8 mouse cellular contexts compared by ENCODE assay signal in the genomic region with DNA sequence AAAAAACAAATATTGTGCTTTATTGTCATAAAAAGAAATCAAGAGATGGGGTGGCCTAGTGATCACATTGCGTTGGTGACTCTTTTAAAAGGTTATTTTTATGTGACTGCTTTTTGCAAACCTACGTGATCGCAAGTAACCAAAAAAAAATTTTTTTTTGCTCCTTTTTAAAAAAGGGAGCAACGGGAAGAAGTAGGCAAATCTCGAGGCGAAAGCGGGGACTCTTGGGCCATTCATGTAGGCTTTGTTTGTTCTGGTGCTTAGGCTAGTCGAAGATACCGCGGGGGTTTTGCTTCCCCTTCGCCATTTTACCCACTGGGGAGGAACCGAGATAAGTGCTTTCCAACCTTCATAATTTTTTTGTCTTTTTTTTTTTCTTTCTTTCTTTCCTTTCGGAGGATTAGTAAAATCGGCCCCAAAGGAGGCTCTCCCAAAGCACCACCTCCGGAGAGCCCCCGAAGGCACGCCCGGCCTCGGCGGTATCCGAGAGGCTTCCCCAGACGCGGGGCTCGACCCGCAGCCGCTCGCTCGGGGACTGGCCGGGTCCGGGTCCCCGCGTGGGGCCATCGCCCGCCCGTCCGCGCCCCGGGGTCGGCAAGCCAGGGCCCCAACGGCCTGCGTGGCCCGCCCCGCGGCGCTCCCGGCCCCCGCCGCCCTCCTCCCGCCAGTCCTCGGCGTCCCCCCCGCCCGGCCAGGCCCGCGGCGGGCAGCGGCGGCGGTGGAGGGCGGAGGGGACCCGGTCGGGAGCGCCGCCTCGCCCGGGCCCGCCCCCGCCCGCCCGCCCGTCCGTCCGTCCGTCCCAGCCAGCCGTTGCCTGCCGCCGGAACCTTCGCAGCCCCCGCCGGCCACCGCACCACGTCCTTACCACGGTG. TPM values are rescaled to one million over a fixed set of nuclear protein-coding genes. Genes with fewer than 3 reads are reported as not detected.
DNase-seq lines count a peak whose midpoint lies in the region; ATAC-seq and TF ChIP-seq lines count a peak whose summit lies in the region.

No protein-coding gene starts in this region.

- peak overlapping the region; percentile 99 for H3K9ac ChIP-seq in hindbrain, postnatal 0 days (replicated peaks; ENCODE audit: low read length)
- H3K9ac ChIP-seq in midbrain, embryonic 13.5 days (replicated peaks), result peak overlapping the region; percentile 100

- no peak for TF ChIP-seq POLR2A in spleen, adult 2 months (IDR thresholded peaks at IDR 0.05; ENCODE audit: low read depth, low read length)

- intact Hi-C loops in gastrocnemius, adult 2 months (cut with DNase I), result no loop called here
- intact Hi-C loops in left cerebral cortex, postnatal 4 days (cut with DNase I), result no loop called here

- peaks cover 9% of the 10 kb centered on the region for H3K4me1 ChIP-seq in hindbrain, postnatal 0 days (ENCODE audit: insufficient read depth, low read length)
- peaks cover 33% of the 10 kb centered on the region for H3K4me1 ChIP-seq in midbrain, embryonic 13.5 days (replicated peaks)
- peaks cover 3% of the 10 kb centered on the region for H3K4me1 ChIP-seq in spleen, adult 2 months (ENCODE audit: control insufficient read depth, insufficient read depth, insufficient read length)

- no peak for ATAC-seq in CD4-positive, CD25-positive, alpha-beta regulatory T cell, adult 4 months
- ATAC-seq in hindbrain, postnatal 0 days, result 0 out of 2 replicates have a peak, but pooled peaks have one; percentile 3
- no peak for ATAC-seq in midbrain, embryonic 13.5 days

- DNase-seq in CD4-positive, CD25-positive, alpha-beta regulatory T cell, adult 2 months (ENCODE audit: low read depth, low spot score), result peak; percentile 69
- peak; percentile 79 for DNase-seq in cerebellum, adult 9-11 months
- peak; percentile 85 for DNase-seq in gastrocnemius, adult 2 months
- DNase-seq in hindbrain, postnatal 0 days (ENCODE audit: low spot score), result peak; percentile 72
- DNase-seq in left cerebral cortex, postnatal 4 days, result peak; percentile 37
- DNase-seq in spleen, adult 2 months (ENCODE audit: low read depth in 1 of 2, low spot score in 2 of 2), result peak; percentile 40 to 46

- H3K27me3 ChIP-seq in hindbrain, postnatal 0 days (ENCODE audit: insufficient read depth, low read length), result no peaks in the 10 kb centered on the region
- no peaks in the 10 kb centered on the region for H3K27me3 ChIP-seq in midbrain, embryonic 13.5 days
- H3K27me3 ChIP-seq in spleen, adult 2 months (ENCODE audit: control insufficient read depth, insufficient read depth, low read length), result no peaks in the 10 kb centered on the region

- TF ChIP-seq CTCF in gastrocnemius, adult 2 months (IDR thresholded peaks at IDR 0.05), result no peak
- no peak for TF ChIP-seq CTCF in hindbrain, postnatal 0 days (IDR thresholded peaks at IDR 0.05; ENCODE audit: low read depth)
- no peak for TF ChIP-seq CTCF in spleen, adult 2 months (IDR thresholded peaks at IDR 0.05; ENCODE audit: extremely low read depth, insufficient read depth, insufficient read length, insufficient replicate concordance)

- H3K9me3 ChIP-seq in hindbrain, postnatal 0 days (ENCODE audit: low read length), result no peaks in the 10 kb centered on the region
- no peaks in the 10 kb centered on the region for H3K9me3 ChIP-seq in midbrain, embryonic 13.5 days

- peak overlapping the region; percentile 89 for H3K4me3 ChIP-seq in gastrocnemius, adult 2 months
- H3K4me3 ChIP-seq in hindbrain, postnatal 0 days (ENCODE audit: low read length), result peak overlapping the region; percentile 68
- H3K4me3 ChIP-seq in midbrain, embryonic 13.5 days (replicated peaks), result peak overlapping the region; percentile 91
- H3K4me3 ChIP-seq in spleen, adult 2 months (ENCODE audit: extremely low read depth, insufficient read depth, insufficient read length), result peak overlapping the region; percentile 97

- H3K4me2 ChIP-seq in hindbrain, postnatal 0 days (ENCODE audit: low read depth, low read length), result peak overlapping the region; percentile 65
- H3K4me2 ChIP-seq in midbrain, embryonic 13.5 days (replicated peaks), result peak overlapping the region; percentile 60; the same call in 1 of the 2 replicates

- peaks cover 12% of the 10 kb centered on the region; the same call in 1 of the 2 replicates for H3K36me3 ChIP-seq in hindbrain, postnatal 0 days (ENCODE audit: insufficient read depth, low read length)
- H3K36me3 ChIP-seq in midbrain, embryonic 13.5 days, result peaks cover 14% of the 10 kb centered on the region
- peaks cover 9% of the 10 kb centered on the region for H3K36me3 ChIP-seq in spleen, adult 2 months (ENCODE audit: control insufficient read depth, insufficient read depth, low read length)

- WGBS in hindbrain, postnatal 0 days, result under 1% methylated on average over 66 of the region's 83 CpGs
- WGBS in midbrain, embryonic 13.5 days, result under 1% methylated on average over 59 of the region's 83 CpGs
- 1% methylated on average over 82 of the region's 83 CpGs for WGBS in spleen, adult 2 months

- H3K27ac ChIP-seq in gastrocnemius, adult 2 months, result peak overlapping the region; percentile 96
- peak overlapping the region; percentile 99 for H3K27ac ChIP-seq in hindbrain, postnatal 0 days
- peak overlapping the region; percentile 100 for H3K27ac ChIP-seq in midbrain, embryonic 13.5 days
- peak overlapping the region; percentile 100 for H3K27ac ChIP-seq in spleen, adult 2 months (ENCODE audit: insufficient read depth, low read length)

RNA-seq across cellular contexts. Expression of gene Gtf2a1, which starts 1.4 kb away (rescaled TPM):
- polyA plus RNA-seq in CD4-positive, CD25-positive, alpha-beta regulatory T cell, adult 4 months (2017; shearing (Covaris generic)), result 10 to 100 TPM; 76.9 to 95.8 TPM
- 10 to 100 TPM; 25.2 to 26.0 TPM for total RNA-seq in gastrocnemius, adult 2 months (2021)
- total RNA-seq in hindbrain, postnatal 0 days (2014; rRNA removed), result 25.0 and 25.6 TPM in 2 replicates
- polyA plus RNA-seq in hindbrain, postnatal 0 days (2015; fragmentation: Nextera tagmentation; extraction: Ambion mirVana), result 35.2 and 35.9 TPM in 2 replicates
- 10 to 100 TPM; 62.1 to 64.0 TPM for total RNA-seq in left cerebral cortex, postnatal 4 days (2021)
- polyA plus RNA-seq in midbrain, embryonic 13.5 days (2015; fragmentation: Nextera tagmentation; extraction: Ambion mirVana), result 74.6 and 83.4 TPM in 2 replicates
- 12.2 and 12.7 TPM in 2 replicates for polyA plus RNA-seq in spleen, adult 2 months (2012; rRNA removed)
